Mouse (Mus musculus) small intestine, adult 2 months (tissue): ENCODE measurements around the gene Pigo.

ENCODE experiments used
- CTCF ChIP-seq: fragments of 200-500 bp; IDR thresholded peaks from 2 replicates; pipeline ENCODE4 v1.5.1; 2012; ENCODE audit warnings: low read depth, mild to moderate bottlenecking, control low read depth, inconsistent platforms, low read length, moderate library complexity, mixed read lengths; ENCODE audit not compliant: insufficient replicate concordance, insufficient read length; ENCODE audit errors: extremely low read depth
- POLR2A ChIP-seq: fragments of 200-500 bp; IDR thresholded peaks from 2 replicates; pipeline ENCODE4 v1.6.1; 2012; ENCODE audit warnings: low read depth, mild to moderate bottlenecking, control low read depth, inconsistent platforms, low read length, moderate library complexity

DNA sequence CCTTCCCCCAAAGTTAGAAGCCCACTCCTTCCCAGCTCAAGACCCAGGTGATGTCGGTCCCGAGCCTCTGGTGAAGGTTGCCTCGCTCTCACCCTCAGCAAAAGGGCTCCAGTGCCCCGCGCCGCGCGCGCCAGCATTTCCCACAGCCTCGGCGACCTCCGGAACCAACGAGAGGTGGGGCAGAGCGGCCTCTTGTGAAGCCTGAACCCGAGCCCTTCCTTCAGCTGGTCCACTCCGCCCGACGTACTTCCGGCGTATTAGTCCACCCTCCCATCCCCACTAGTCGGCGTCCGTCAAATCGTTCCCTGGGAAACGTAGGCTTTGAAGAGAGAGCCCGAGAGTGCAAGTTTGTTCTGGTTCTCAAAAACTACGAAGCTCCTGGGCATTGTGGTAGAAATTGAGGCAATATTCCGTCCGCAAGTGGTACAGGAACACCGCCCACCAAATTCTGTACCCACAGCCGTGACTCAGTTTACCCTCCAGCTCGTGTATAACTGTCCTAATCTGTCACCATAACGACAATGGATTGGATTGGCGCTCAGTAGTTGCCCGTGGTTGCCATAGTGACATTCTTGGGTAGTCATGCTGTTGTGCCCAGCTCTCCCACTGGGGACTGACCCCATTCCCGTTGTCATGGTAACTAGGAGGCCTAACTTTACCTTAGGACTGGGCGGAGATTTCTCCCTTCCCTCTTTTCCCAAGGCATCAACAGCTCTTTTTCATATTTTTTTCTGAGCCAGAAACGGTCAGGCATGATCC is 5.8 kb upstream of the Pigo start, which contains the start of gene Stoml2:
- TF ChIP-seq CTCF (peak; percentile 43; the same call in 1 of the 2 replicates), POLR2A (peak; percentile 53)
